Mouse (Mus musculus) mouse embryonic stem cell (cell line): ENCODE results near the gene Prkd2.

Experiments used
- in situ Hi-C, 2 experiments: fragments of 300-500 bp; cut with MboI; formaldehyde crosslinking; loops; 1 replicate in 1 of 2; 3 replicates in 1 of 2; pipeline ENCODE4 v1.14.3; 2019 to 2020; ENCODE audit warnings: low sequenced_read_pairs in 2 of 2, low pct_unique_long_range_greater_than_20kb in 1 of 2, mixed read lengths in 1 of 2; ENCODE audit not compliant: unreplicated experiment in 1 of 2

Gene Prkd2

DNA sequence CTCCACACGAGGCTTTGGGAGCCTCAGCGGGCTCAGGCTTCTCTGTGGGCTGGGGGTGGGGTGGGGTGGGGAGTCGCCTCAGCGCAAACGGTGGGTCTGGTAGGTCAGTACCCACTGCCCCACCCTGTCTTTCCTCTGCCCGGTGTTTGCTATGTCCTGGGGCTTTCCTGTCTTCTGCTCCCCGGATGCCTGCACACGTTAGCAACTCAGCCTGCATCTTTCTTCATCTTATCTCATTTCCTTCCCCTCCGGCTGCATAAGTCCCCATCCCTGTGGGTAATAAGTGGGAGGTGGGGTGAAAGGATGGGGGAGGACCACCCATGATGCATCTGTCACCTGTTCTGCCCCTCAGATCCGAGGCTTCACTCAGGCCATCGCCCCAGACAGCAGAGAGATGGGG is 65.7 kb downstream of the Prkd2 start:
- in situ Hi-C loops, result no loop called here

GRCm38 (mm10) chr7:16908859-16909258 is 66.2 kb downstream of the Prkd2 start:
- in situ Hi-C loops, result no loop called here

GRCm38 (mm10) chr7:16909909-16910308 is 67.2 kb downstream of the Prkd2 start:
- in situ Hi-C loops, result no loop called here

DNA sequence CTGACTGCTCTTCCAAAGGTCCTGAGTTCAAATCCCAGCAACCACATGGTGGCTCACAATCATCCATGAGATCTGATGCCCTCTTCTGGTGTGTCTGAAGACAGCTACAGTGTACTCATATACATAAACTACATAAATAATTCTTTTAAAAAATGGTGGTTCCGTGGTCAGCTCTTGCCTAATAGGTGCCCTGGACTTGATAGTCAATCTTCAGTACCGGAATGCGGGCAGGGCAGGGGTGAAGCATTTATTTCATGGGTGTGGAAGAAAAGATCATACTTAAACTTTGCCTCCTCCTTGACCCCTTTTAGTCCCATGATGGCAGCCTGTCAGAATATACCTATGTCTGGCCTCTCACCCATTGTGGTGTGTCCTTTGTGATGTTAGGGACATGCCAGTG is 69.2 kb downstream of the Prkd2 start:
- in situ Hi-C loops, result no loop called here

GRCm38 (mm10) chr7:16912360-16912759 is 69.7 kb downstream of the Prkd2 start:
- in situ Hi-C loops, result no loop called here

DNA sequence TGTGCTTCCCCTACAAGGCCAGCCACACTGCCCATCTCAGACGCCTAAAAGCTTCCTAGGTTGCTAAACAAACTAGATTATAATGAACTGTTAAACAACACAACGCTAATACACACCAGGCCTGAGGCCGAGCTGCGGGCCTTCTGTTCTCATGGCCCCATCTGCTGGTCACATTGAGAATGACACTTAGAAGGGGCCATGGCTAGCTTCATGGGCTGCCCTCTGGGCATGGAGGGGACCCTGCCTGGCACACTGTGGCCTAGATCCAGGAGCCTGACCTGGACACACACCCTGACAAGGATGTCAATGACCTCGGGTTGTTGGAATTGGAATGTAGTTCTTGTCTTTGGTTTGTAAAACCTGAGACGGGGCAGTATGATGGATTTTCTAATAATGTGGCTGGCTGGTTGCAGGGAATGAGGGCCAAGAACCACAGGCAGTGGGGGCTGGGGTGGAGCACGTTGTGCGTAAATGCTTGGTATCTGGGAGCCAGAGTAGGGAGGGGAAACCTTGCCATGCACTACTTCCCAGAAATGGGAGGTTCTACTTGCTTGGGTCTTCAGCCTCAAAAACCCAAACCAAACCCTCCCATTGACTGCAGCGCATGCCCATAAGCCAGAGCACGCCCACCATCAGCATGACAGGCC is 71.2 kb downstream of the Prkd2 start:
- in situ Hi-C loops, result no loop called here

DNA sequence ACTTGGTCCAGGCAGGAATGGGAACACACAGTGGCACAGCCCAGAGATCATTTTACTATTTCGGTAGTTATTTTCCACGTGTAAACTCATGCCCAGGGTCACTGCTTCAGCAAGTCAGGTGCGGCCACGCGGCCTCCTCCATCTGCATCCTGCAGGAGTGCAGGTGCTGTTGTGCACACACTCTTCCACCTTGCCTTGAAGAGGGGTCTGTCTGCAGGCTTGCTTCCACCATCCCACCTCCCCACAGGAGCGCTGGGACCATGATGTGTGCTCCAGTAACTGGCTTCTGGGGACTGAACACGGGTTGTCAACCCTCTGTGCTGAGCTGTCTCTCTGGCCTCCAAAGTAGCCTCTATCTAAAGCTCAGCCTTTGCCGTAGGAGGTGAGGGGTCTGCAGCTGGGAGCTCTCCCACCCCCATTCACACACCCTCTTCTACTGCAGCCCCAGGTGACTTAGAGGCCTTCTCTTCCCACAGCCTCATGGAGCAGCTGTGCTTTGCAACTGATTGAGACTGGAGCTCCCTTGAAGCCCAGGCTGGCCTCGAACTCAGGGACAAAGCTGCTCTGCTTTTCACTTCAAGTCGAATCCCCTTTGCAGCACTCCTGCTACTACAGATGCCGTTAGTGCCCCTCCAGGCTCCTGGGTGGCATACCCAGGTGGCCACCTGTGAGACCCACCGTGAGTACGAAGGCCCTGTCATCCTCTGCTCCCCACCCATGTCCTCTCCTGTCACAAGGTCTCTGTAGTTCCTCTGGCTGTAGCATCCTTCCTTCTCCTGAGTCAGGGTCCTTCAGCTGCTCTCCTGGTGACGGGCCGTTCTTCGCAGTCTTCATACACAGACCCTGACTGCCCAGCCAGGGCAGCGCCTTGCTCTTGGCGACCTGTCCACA is 72.0 kb downstream of the Prkd2 start:
- in situ Hi-C loops, result no loop called here

GRCm38 (mm10) chr7:16915461-16916340 is 73.0 kb downstream of the Prkd2 start:
- in situ Hi-C loops, result no loop called here

- in situ Hi-C loops, result no loop called here
Observed at GRCm38 (mm10) chr7:16916342-16917265, 73.9 kb downstream of the Prkd2 start.

- in situ Hi-C loops, result no loop called here
Observed at GRCm38 (mm10) chr7:16917447-16917846, 74.7 kb downstream of the Prkd2 start.

DNA sequence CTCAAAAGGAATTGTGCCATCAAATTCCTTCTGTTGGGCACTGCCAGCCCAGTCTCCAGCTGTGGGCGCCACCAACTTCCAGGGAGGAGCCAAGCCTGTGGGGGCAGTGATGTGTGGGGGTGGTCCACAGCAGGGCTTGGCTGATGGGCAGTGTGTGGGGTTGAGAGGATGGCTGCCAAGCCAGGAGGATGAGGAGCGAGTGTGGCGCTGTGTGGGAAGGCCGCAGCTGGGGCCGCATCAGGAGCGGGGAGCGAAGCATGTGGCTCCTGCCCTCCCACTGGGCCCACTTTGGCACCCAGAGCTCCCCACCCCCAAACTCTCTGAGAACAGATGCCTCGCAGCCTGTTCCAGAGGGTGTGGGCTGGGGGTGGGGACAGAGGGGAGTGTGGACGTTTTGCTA is 75.3 kb downstream of the Prkd2 start:
- in situ Hi-C loops, result no loop called here

DNA sequence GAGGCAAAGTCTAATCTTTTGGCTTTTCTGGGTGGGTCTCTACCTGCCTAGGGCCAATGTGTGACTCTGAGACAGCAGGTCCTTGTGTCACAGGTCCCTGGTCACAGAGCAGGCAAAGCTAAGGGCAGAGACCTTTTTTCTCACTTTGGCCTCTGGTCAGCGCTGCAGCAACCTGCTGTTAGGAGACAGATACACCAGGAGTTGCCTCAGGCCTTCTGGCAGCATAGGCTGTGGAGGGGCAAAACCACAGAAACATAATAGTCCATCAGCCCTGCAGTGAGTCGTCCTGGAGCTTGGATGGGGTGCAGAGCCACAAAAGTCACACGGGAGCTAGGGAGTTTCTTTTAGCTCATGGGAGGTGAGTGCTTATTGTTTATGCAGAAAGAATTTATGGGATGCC is 76.0 kb downstream of the Prkd2 start:
- in situ Hi-C loops, result no loop called here

- in situ Hi-C loops, result loop anchor here in 1 of 2 experiments (5.0 kb wide), 1 partner anchor 37 kb away; no protein-coding TSS in a partner anchor
Observed at GRCm38 (mm10) chr7:16919395-16920149, 76.9 kb downstream of the Prkd2 start.
